Mouse (Mus musculus): ENCODE measurements around the gene Rdh11.
"Not testable (repeated sequence)": the region's sequence is repeated elsewhere in the genome, so short reads cannot be mapped to it uniquely, and the experiment has no call there.

Rdh11 gene

DNA sequence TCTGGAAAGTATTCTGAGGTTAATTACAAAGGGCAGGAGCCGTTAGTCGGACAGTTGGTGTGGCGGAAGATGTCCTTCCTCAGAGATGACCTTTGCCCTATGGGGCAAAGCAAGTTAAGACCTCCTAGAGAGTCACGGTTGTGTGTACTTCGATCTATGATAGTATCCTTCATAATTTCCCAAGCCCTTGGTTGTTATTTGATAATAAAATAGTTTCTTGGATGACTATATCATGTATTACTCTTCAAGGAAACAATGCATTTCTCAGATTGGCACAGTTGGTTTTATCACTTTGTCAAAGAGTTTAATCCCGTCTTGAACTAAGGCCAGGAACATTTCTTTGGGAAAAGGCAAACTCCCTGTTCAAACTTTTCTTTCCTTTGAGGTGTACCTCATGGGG lies at the start of gene Rdh11:
Rdh11 (minus strand) TSS at position 101 of the 400 bp plus-strand sequence.
- DNase-seq (ENCODE audit: low read depth, low spot score): no peak

DNA sequence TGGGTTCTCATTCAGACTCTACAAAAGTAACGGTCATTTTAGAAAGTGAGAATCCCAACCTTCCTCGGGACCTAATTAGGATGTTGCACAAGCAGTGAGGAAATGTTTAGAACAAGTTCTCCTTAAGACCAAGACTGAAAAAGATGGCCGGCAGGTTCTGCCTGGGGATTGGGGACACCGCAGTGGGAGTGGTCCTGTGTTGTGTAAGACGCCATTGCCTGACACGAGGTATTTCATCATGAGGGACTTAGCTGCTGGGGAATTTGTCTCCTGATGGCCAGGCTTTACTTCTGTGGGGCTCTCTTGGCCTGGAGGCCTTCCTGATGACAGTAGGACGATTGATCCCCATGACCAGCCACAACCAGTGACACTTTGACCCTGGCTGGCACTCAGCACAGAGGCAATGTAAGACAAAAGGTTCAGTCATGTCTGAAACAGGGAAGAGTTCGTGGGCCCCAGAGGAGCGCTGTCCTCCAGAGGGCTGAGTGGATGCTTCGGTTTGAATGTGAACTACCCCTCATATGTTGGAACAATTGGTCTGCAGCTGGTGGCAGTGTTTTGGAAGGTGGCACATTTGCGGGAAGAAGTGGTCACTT lies 43.5 kb upstream of the Rdh11 start:
- peak; percentile 66 for DNase-seq (ENCODE audit: low read depth, low spot score)

DNA sequence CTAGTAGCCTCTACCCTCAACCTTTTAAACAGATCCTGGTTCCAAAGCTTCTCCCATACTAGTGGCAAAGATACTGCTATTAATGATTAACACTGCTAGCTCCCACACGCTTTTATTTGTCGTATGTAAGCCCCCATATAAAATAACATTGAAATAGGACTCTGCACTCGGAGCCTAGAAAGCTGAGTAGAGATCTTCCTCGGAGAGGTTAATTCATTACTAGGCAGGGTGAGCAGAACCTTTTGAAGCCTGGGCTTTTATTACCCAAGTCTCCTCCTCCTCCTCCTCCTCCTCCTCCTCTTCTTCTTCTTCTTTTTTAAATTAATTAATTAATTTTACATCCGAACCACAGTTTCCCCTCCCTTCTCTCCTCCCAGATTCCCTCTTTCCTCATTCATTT lies 25.4 kb upstream of the Rdh11 start:
- no peak for DNase-seq (ENCODE audit: low read depth, low spot score)

DNA sequence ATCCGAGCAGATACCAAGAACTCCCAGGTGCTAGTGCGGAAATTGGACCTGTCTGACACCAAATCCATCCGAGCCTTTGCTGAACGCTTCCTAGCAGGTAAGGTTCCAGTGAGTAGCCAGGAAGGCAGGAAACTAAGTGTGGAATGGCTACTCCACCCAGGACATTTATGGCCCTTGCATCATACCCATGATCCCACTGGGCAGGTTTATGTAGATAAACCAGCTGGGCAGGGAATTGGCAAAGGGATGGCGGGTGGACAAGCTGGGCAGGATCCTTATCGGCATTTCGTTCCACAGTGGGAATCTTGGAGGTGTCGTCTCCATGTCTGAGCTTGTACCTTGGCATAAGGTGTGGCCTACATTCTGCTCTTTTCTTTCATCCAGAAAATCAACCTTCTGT lies 19.4 kb upstream of the Rdh11 start:
- DNase-seq (ENCODE audit: low read depth, low spot score): no peak

DNA sequence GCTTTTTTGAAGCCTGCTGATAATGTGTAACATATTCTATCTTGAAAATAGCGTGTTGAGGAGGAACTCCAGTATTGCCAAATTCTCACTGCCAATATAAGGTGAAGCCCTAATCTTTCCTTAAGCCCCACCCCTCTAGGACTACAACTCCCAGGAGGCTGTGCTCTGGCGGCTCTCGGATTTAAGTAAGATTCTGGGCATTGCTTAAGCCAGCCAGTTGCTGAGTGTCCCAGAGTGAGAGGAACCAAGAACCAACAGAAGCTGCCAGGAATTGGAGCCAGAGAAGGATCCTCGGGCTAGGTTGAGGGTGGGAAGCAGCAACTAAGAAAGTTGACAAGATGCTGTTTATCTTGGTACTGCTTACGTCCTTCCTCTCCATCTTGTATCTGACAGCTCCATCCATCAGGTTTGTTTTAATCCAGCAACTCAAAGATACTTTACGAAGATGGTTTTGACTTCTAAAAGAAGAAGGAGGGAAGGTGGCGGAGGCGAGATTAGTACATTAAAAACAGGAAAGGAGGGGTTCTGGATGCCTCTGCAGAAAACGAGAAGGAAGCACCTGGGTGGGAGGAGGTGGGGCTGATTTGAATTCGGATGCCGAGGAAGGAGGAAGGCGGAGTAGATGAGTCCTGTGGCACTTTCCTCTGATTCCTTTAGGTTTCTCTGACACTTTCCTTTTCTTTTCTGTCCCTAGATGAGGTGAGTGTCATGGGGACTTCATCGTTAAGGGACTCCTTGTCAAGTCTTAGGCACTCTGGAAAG lies 16.8 kb upstream of the Rdh11 start, which contains the start of gene Rdh12:
Rdh12 (plus strand) TSS at position 212 of the 762 bp plus-strand sequence.
- peak; percentile 83 for DNase-seq (ENCODE audit: low read depth, low spot score)

DNA sequence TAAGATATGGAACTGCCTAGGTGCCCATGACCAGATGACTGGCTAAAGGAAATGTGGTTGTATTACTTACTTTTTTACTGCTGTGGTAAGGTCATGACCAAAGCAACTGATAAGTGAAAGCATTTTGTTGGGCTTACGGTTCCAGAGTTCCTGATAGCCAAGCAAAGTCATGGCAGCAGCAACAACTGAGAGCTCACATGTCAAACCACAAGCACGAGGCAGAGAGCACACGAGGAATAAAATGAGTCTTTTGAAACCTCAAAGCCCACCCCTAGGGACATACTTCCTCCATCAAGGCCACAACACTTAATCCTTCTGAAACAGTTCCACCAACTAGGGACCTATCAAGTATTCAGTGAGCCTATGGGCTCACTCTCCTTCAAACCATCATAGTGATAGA lies 9.8 kb upstream of the Rdh11 start:
- DNase-seq (ENCODE audit: low read depth, low spot score): no peak

DNA sequence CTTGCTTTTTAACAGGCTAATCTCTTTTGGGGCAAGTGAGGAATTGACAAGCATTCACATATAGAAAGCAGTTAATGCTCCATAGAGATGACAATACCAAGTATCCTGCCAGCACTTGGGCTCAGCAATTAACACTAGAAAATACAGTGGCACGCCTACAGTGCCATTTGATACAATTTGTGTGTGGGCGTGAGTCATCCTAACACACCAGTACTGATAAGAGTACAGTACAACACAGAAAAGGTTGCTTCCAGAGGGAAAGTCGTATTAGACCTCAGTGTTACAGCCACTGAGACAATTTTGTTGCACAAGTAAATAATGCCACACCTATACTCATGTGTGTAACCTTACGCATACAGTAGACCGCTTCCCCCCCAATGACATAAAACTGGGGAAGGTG lies 5.0 kb upstream of the Rdh11 start:
- peak; percentile 12 for DNase-seq (ENCODE audit: low read depth, low spot score)

DNA sequence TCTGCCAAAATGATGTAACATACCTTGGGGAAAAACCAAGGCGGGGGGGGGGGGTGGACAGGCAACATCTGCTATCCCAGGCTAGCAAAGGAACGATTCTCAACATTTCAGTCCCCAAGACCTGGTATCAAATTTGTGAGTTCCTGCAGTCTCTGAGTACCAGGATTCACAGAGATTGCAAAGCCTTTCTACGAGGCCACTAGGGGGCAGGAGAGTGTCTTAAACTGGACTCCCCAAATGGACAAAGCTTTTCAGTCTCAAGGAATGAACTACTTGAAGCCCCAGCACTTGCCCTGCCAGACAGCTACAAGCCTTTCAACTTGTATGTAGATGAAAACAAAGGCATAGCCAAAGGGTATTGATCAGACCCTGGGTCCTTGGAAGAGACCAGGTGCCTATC lies 1.3 kb upstream of the Rdh11 start:
- peak; percentile 89 for DNase-seq (ENCODE audit: low read depth, low spot score)

DNA sequence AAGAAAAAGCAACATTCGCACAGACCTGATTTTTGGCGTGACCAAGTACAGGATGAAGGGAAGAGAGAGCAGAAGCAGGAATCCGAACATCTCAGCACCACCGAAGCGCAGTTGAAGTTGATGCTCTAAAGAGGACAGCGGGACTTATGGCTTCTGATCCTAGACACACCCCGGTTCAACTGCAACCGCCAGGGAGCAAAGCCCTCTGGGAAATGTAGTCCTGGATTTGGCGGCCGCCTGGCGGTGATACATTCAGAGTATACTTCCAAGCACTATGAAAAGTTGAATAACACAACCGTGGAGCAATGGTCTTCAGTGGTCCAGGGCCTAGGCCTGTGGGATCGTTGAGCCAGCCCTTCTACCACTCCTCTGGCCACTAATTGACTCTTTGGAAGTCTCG lies 392 bp downstream of the Rdh11 start:
- peak; percentile 90 for DNase-seq (ENCODE audit: low read depth, low spot score)

DNA sequence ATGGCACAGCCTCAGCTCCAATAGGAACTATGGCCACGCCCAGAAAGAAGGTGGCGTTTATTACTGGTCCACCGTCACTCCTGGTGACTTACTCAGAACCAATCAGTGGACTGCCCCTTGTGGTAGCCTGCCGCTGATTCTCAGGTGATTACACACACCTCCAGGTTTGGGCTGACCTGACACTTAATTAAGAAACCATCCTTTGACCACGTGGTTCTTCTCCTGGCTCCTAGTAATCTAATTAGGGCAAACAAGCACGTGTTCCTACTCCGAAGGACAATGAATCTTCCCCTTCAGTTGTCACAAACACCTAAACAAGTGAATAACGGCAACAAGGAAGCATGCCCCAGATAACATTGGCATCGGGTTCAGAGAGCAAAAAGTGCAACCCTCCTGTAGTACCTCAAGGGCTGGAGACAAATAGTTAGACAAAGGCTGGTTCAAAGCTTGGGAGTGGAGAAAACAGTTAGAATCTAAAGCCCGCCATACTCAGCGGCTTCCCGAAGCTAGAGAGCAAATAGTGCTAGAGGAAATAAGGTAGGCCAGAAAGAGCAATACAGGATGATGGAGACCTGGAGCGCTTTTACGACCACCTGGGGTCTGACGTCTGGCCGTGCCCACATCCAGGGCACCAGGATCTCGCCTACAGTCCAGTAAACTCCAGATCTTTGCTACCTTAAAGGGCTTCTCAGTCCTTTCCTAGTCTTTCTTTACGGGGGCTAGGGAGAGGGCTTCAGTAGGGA lies 991 bp downstream of the Rdh11 start:
- peak; percentile 93 for DNase-seq (ENCODE audit: low read depth, low spot score)

DNA sequence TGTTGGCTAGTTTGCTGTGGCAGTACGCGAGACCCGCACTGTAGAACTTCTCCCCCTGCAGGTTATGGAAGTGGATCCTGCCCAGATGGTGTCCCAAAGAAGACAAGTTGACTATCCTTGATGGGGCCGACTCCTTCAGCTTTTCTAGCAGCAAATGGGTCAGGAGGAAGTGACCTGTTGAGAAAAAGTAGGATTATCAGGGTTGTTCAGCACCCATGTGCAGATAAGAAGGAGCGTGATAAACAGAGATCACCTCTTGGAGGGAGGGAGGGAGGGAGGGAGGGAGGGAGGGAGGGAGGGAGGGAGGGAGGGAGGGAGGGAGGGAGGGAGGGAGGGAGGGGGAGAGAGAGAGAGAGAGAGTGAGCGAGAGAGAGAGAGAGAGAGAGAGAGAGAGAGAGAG lies 6.9 kb downstream of the Rdh11 start:
- DNase-seq (ENCODE audit: low read depth, low spot score): not testable (repeated sequence)

DNA sequence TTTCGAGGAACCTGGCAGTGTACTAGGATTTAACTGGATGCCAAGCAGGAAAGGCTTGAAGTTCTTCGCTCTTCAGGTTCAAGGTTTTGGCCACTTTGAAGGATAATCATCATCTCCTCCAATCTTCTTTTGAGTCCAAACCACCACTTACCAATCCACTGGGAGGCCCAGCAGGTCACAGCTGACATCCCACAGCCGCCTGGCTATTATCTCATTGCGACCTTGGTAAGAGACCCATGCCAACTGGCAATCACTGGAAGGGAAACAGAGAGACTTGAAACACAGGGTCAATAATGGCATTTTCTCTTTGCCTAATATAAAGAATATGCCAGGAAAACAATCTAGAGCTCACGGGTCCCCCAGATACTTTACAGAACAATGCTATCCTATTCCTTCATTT lies 16.1 kb downstream of the Rdh11 start:
- no peak for DNase-seq (ENCODE audit: low read depth, low spot score)

DNA sequence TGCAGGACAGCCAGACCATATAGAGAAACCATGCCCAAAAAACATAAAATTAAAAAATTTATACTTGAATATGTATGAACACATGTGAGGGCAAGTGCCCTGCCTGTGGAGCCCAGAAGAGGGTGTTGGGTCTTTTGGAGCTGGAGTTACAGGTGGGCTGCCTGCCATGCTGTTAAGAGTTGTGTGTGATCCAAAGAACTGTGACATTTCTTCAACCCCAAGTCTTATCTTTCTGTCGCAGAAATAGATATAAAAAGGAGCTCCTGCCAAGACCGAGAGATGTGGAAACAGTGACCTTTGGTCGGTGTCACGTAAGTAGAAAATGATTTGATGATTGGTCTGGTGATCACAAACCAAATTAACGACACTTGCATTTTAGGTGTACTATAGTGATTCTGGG lies 18.4 kb downstream of the Rdh11 start:
- DNase-seq (ENCODE audit: low read depth, low spot score): no peak

DNA sequence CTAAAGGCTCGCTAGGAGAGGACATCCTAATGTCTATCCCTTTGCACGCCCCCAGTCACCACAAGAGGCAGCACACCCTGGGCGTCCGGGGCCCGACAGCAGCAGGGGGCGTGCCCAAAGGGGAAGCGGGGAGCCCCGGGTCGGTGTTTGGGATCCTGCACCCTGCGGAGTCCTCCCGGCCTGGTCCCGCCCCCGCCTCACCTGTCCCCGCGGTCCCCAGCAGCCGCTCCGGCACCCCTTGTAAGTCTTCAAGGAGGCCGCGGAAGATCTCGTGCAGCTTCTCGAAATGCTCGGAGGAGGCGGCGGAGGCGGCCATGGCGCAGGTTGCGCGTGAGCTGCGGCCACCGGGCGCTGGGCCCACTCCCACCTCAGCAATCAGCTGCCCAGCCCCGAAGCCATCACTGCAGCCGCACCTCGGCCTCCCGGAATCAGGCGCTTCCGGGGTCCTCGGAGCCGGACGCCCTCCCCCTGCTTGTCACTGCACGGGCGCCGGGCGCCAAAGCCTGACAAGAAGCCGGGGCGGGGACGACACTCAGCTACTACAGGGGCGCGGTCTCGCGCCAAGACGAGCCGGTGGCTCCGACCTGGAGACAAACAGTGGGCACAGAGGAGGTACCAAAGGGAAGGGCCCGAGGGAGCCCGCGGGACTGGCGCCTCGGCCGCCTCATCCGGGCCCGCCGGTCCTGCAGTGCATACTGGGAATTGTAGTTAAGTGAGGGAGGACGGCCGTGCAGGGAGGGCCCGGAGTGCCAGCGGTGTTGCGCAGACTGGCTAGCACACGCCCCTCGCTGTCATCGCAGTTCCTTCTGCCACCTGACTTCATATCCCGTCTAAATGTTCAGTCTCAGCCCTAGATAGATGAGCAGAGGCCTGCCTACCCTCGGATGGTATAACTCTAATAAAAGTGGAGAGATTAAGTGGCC lies 19.8 kb downstream of the Rdh11 start, which contains the start of gene Vti1b:
Vti1b (minus strand) TSS at position 649 of the 923 bp plus-strand sequence.
- DNase-seq (ENCODE audit: low read depth, low spot score): peak; percentile 97

DNA sequence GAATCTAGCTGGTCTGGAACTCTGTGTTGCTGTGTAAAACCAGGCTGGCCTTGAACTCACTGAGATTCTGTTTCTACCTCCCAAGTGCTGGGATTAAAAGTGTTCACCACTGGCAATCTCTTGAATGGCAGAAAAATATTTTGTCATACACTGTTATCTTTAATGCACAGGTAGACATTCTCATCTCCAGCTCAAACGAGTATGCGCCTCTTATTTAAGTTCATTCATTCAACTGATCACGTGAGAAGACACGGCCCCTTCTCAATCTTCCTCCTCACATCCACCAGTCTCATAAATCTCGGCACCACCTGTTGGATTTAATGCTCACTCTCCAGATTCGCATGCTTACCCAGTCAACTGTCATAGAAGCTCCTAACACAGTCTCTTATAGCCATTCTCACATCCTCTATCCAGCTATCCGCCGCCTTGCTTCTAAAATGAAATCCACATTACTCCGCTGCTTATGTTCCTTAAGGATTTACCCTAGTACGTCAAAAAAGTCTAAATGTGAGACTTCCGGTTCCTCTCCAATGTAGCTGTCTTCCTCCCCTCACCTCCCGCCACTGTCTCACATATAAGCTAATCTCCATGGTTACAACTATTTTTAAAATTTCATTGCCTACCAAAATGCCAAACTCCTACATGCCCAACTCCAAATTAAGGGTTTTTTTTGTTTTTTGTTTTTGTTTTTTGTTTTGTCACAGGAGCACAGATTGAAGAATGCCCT lies 20.7 kb downstream of the Rdh11 start:
- peak; percentile 55 for DNase-seq (ENCODE audit: low read depth, low spot score)

DNA sequence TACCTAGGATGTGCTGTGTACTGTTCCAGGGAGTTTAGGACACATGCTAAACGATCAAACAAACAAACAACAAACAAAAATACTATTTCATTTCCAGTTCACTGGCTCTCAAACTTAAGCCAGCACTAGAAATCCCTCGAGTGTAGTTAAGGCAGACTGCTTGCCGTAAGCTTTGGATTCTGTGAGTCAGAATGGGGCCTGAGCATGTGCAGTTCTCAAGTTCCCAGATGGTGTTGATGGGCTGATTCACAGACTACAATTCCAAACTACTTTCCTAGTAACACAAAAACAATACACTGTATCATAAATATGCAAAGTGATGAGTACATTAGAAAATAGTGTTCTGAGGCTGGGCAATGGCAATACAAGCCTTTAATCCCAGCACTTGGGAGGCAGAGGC lies 21.7 kb downstream of the Rdh11 start:
- peak; percentile 77 for DNase-seq (ENCODE audit: low read depth, low spot score)

DNA sequence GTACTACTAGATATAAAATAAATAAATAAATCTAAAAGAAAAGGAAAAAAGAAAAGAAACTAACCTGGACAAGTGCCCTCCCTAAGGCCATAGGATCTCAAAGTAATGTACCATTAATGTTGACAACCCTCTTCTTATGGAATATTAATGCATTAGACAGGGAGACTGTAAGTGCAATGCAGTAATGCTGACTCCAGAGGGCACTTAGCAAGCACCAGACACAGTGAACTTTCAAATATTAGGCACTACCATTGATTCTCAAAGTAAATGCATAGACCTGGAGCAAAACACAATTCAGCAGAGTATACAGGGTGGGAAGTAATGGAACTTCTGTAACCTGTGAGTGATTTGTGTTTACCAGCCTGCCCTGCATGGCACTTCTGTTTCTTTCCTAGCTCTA lies 22.9 kb downstream of the Rdh11 start:
- DNase-seq (ENCODE audit: low read depth, low spot score): no peak

DNA sequence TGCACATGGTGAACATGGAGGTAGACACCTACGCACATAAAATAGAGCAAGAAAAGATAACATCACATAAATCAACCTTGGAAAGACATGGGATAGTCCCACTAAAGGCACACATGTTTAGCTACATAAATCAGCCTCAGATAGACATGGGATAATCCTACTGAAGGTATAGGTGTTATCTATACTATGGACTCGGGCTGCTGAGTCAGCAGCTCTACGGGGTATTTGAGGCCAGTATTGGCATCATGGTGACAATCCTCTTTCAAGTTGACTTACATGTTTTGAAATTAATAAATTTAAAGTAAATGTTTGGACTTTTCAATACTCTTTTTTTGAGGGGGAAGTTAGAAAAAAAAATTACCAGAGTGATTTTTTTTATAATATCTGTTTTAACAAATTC lies 29.2 kb downstream of the Rdh11 start:
- DNase-seq (ENCODE audit: low read depth, low spot score): no peak

DNA sequence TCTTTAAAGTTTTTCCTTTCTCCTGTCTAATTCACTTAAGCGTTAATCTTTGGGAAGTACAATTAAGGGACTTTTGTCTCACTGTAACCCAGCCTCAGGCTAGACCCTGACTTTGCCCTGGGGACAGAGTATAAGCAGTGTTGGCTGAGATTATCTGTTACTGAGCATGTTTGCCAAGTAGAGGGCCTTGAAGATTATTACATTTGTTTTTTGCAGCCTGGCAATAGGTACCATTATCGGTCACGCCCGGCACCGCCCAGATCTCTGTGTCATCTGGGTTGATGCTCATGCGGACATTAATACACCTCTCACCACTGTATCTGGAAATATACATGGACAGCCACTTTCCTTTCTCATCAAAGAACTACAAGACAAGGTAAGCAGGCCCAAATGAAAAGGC lies 42.4 kb downstream of the Rdh11 start:
- DNase-seq (ENCODE audit: low read depth, low spot score): no peak

DNA sequence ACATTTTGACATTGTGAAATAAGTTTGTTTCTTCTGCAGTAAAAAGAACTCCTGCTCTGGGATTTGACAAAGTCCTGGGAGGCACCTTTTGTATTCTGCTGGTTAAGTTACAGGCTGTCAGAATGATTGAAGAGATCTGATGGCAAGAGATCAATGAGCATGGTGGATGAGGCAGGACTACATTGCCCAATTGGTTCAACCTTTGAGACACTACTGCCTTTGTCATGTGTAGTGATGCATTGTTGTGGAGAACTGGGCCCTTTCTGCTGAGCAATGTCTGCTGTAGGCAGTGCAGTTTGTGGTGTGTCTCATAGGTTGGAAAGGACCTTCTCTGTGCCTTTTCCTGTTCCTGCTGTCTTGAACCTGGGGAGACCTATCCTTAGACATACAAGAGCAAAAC lies 50.7 kb downstream of the Rdh11 start:
- DNase-seq (ENCODE audit: low read depth, low spot score): no peak

DNA sequence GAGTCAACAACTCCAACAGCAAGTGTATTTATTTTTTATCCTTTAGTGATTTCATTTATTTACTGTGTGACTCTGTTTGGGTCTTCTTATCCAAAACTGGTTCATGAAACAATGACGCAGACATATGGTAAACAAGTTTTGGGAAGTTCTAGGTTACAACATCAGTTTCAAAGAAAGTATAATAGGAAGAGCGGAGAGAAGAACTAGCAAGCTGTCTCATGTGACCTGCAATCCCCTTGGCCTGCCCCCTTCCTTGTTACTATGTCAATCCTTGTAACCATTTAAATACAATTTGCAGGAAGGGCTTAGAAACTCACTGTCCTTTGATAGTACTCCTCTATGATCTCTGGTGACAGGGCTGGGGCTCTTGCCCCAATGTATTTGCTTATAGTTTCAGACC lies 51.3 kb downstream of the Rdh11 start:
- DNase-seq (ENCODE audit: low read depth, low spot score): no peak

Data from brain, adult 2 months (tissue).